Mouse (Mus musculus) forebrain, postnatal 0 days (tissue): ENCODE results near the gene Btnl4. TPM values are rescaled to one million over a fixed set of nuclear protein-coding genes. Genes with fewer than 3 reads are reported as not detected.

Source experiments
- ATAC-seq: fragments of 200-750 bp; cut with Nextera tagmentation; 2 replicates; pipeline ENCODE4 v1.8.0; 2017; ENCODE audit warnings: mild to moderate bottlenecking, moderate library complexity
- DNase-seq: peaks from one replicate; pipeline ENCODE4 v3.0.0-alpha.2; 2015
- H3K27ac ChIP-seq: fragments of 300-500 bp; sonication (generic); 2 replicates; pipeline ENCODE4 v1.5.1; 2014; ENCODE audit warnings: low read depth, mild to moderate bottlenecking, antibody characterized with exemption, low read length, moderate library complexity, mixed read lengths
- H3K27me3 ChIP-seq: fragments of 300-500 bp; sonication (generic); 2 replicates; pipeline ENCODE4 v1.6.1; 2014; ENCODE audit warnings: mild to moderate bottlenecking, low read length, mixed read lengths; ENCODE audit not compliant: insufficient read depth
- H3K36me3 ChIP-seq: fragments of 300-500 bp; sonication (generic); 2 replicates; pipeline ENCODE4 v1.6.1; 2014; ENCODE audit warnings: mild to moderate bottlenecking, moderate library complexity; ENCODE audit not compliant: insufficient read depth
- H3K4me1 ChIP-seq: fragments of 300-500 bp; sonication (generic); 2 replicates; pipeline ENCODE4 v1.6.1; 2014; ENCODE audit warnings: antibody characterized with exemption; ENCODE audit not compliant: insufficient read depth
- H3K4me2 ChIP-seq: fragments of 300-500 bp; sonication (generic); 2 replicates; pipeline ENCODE4 v1.6.1; 2014; ENCODE audit warnings: low read depth, mild to moderate bottlenecking, moderate library complexity
- H3K4me3 ChIP-seq: fragments of 300-500 bp; sonication (generic); 2 replicates; pipeline ENCODE4 v1.5.1; 2014; ENCODE audit warnings: low read depth, low read length, mixed read lengths
- H3K9ac ChIP-seq: fragments of 300-500 bp; sonication (generic); 2 replicates; pipeline ENCODE4 v1.6.1; 2014; ENCODE audit warnings: mild to moderate bottlenecking
- H3K9me3 ChIP-seq: fragments of 300-500 bp; sonication (generic); 2 replicates; pipeline ENCODE4 v1.6.1; 2016; ENCODE audit warnings: low read length
- CTCF ChIP-seq: sonication (generic); IDR thresholded peaks from 2 replicates; pipeline ENCODE4 v1.5.1; 2016; ENCODE audit warnings: antibody characterized with exemption, control low read depth, low read depth
- WGBS: fragments of 180-500 bp; shearing (Covaris S2); extraction: QIAGEN DNeasy Blood & Tissue Kit; methylation state at CpG from one replicate; pipeline ENCODE4 v1.1.7; 2014; 5-methylcytosine and 5-hydroxymethylcytosine counted together
- polyA plus RNA-seq: library from polyadenylated mRNA; unstranded; fragments of >200 nt; fragmentation: Nextera tagmentation; extraction: Ambion mirVana; gene quantifications from 2 replicates; pipeline ENCODE4 v1.2.1, GENCODE M21; 2015
- total RNA-seq: library from RNA; depleted of rRNA; stranded (reverse); fragments of >200 nt; gene quantifications from 2 replicates; pipeline ENCODE4 v1.2.3, GENCODE M21; 2014; rRNA removed

Btnl4 gene
- total and polyA plus RNA-seq, 2 experiments from 2014 or later, result not detected

GRCm38 (mm10) chr17:34438588-34438987 is 38.5 kb downstream of the Btnl4 start:
- 47% methylated on average over 1 of the region's 1 CpGs for WGBS
- Histone ChIP-seq H3K4me1 (no peaks in the 10 kb centered on the region), H3K4me3 (no peak overlapping the region), H3K4me2 (no peak overlapping the region), H3K9me3 (no peaks in the 10 kb centered on the region), H3K27ac (no peak overlapping the region), H3K27me3 (no peaks in the 10 kb centered on the region), H3K36me3 (no peaks in the 10 kb centered on the region), H3K9ac (no peak overlapping the region)
- ATAC-seq (no peak), DNase-seq (no peak)
- TF ChIP-seq CTCF, result no peak

- H3K4me3 ChIP-seq, result no peak overlapping the region
- H3K4me1 ChIP-seq, result no peaks in the 10 kb centered on the region
- 71% methylated on average over 7 of the region's 7 CpGs for WGBS
- no peaks in the 10 kb centered on the region for H3K9me3 ChIP-seq
- no peaks in the 10 kb centered on the region for H3K36me3 ChIP-seq
- no peak for TF ChIP-seq CTCF
- H3K9ac ChIP-seq, result no peak overlapping the region
- no peak overlapping the region for H3K27ac ChIP-seq
- no peak for ATAC-seq
- H3K4me2 ChIP-seq, result no peak overlapping the region
- H3K27me3 ChIP-seq, result no peaks in the 10 kb centered on the region
- no peak for DNase-seq
Observed at GRCm38 (mm10) chr17:34437606-34438005, 39.5 kb downstream of the Btnl4 start.

GRCm38 (mm10) chr17:34437120-34437519 is 40.0 kb downstream of the Btnl4 start:
- Histone ChIP-seq H3K4me3 (no peak overlapping the region), H3K4me1 (no peaks in the 10 kb centered on the region), H3K36me3 (no peaks in the 10 kb centered on the region), H3K9ac (no peak overlapping the region), H3K9me3 (no peaks in the 10 kb centered on the region), H3K4me2 (no peak overlapping the region), H3K27ac (no peak overlapping the region), H3K27me3 (no peaks in the 10 kb centered on the region)
- WGBS, result 67% methylated on average over 4 of the region's 4 CpGs
- ATAC-seq, result no peak
- DNase-seq, result no peak
- no peak for TF ChIP-seq CTCF

DNA sequence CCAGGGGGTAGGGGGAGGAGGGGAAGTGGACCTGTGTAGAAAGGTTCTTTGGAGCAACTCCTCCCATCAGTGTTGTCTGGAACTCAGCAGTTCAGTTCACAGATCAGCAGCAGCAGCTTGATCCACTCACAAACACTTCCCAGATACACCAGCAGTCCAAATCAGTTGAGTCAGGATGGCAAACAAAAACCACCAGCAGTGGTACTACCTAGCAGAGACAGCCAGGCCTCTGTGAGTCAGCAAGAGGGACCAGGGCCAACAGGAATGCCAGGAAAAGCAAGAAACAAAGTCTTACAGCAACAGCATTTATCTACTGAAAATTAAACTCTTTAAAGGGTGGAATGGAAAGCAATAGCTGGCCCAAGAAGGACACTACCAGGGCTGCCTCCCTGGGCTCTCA is 49.5 kb downstream of the Btnl4 start:
- H3K36me3 ChIP-seq, result no peaks in the 10 kb centered on the region
- no peak overlapping the region for H3K27ac ChIP-seq
- no peak overlapping the region for H3K9ac ChIP-seq
- DNase-seq (no peak), ATAC-seq (no peak)
- H3K4me2 ChIP-seq, result no peak overlapping the region
- no peaks in the 10 kb centered on the region for H3K4me1 ChIP-seq
- TF ChIP-seq CTCF, result no peak
- H3K9me3 ChIP-seq, result no peaks in the 10 kb centered on the region
- H3K27me3 ChIP-seq, result no peaks in the 10 kb centered on the region
- H3K4me3 ChIP-seq, result no peak overlapping the region

- ATAC-seq (no peak), DNase-seq (no peak)
- Histone ChIP-seq H3K4me1 (no peaks in the 10 kb centered on the region), H3K9me3 (no peaks in the 10 kb centered on the region), H3K4me2 (no peak overlapping the region), H3K27ac (no peak overlapping the region), H3K27me3 (no peaks in the 10 kb centered on the region), H3K4me3 (no peak overlapping the region), H3K36me3 (no peaks in the 10 kb centered on the region), H3K9ac (no peak overlapping the region)
- WGBS, result 75% methylated on average over 7 of the region's 7 CpGs
- no peak for TF ChIP-seq CTCF
Observed at GRCm38 (mm10) chr17:34420014-34420413, 57.1 kb downstream of the Btnl4 start.

Other genes with a start within 250 kb of the Btnl4 start
- 0.10 TPM in 1 of 2 replicates, not detected in the other for gene H2-Ob, start 238.4 kb downstream of the Btnl4 start, total RNA-seq
- gene H2-Ob, start 238.4 kb downstream of the Btnl4 start, polyA plus RNA-seq, result 0.33 and 0.36 TPM in 2 replicates
- gene H2-Ab1, start 219.6 kb downstream of the Btnl4 start, total RNA-seq, result 0.38 and 2.0 TPM in 2 replicates
- 1.8 and 2.1 TPM in 2 replicates for gene H2-Ab1, start 219.6 kb downstream of the Btnl4 start, polyA plus RNA-seq
- gene H2-Aa, start 189.5 kb downstream of the Btnl4 start, total RNA-seq, result 0.14 and 0.85 TPM in 2 replicates
- 0.59 and 0.73 TPM in 2 replicates for gene H2-Aa, start 189.5 kb downstream of the Btnl4 start, polyA plus RNA-seq
- gene H2-Eb1, start 171.5 kb downstream of the Btnl4 start, total RNA-seq, result 1.5 and 2.1 TPM in 2 replicates
- gene H2-Eb1, start 171.5 kb downstream of the Btnl4 start, polyA plus RNA-seq, result 2.5 and 2.7 TPM in 2 replicates
- 0.15 TPM in 1 of 2 replicates, not detected in the other for gene H2-Eb2, start 151.7 kb downstream of the Btnl4 start, total RNA-seq
- gene H2-Eb2, start 151.7 kb downstream of the Btnl4 start, polyA plus RNA-seq, result 0.04 TPM in 1 of 2 replicates, not detected in the other
- gene Btnl2, start 122.5 kb downstream of the Btnl4 start, total RNA-seq, result not detected in 2 replicates
- gene Btnl2, start 122.5 kb downstream of the Btnl4 start, polyA plus RNA-seq, result not detected in 2 replicates
- gene Btnl1, start 100.2 kb downstream of the Btnl4 start, total RNA-seq, result not detected in 2 replicates
- gene Btnl1, start 100.2 kb downstream of the Btnl4 start, polyA plus RNA-seq, result not detected in 2 replicates
- 6.5 and 9.0 TPM in 2 replicates for gene BC051142, start 78.5 kb downstream of the Btnl4 start, total RNA-seq
- 4.4 and 5.5 TPM in 2 replicates for gene BC051142, start 78.5 kb downstream of the Btnl4 start, polyA plus RNA-seq
- not detected in 2 replicates for gene Btnl6, start 40.0 kb upstream of the Btnl4 start, total RNA-seq
- gene Btnl6, start 40.0 kb upstream of the Btnl4 start, polyA plus RNA-seq, result not detected in 2 replicates
- gene Notch4, start 87.0 kb upstream of the Btnl4 start, total RNA-seq, result 2.8 and 16.0 TPM in 2 replicates
- gene Notch4, start 87.0 kb upstream of the Btnl4 start, polyA plus RNA-seq, result 3.8 and 5.5 TPM in 2 replicates
- 1.2 and 2.4 TPM in 2 replicates for gene Gpsm3, start 112.5 kb upstream of the Btnl4 start, total RNA-seq
- 4.2 and 4.6 TPM in 2 replicates for gene Gpsm3, start 112.5 kb upstream of the Btnl4 start, polyA plus RNA-seq
- 56.7 and 75.2 TPM in 2 replicates for gene Pbx2, start 113.9 kb upstream of the Btnl4 start, total RNA-seq
- gene Pbx2, start 113.9 kb upstream of the Btnl4 start, polyA plus RNA-seq, result 3.9 and 5.9 TPM in 2 replicates
- 1.8 and 2.8 TPM in 2 replicates for gene Ager, start 120.5 kb upstream of the Btnl4 start, total RNA-seq
- 0.92 and 1.2 TPM in 2 replicates for gene Ager, start 120.5 kb upstream of the Btnl4 start, polyA plus RNA-seq
- gene Rnf5, start 126.4 kb upstream of the Btnl4 start, total RNA-seq, result 39.0 and 45.3 TPM in 2 replicates
- gene Rnf5, start 126.4 kb upstream of the Btnl4 start, polyA plus RNA-seq, result 245 and 252 TPM in 2 replicates
- gene Agpat1, start 126.9 kb upstream of the Btnl4 start, total RNA-seq, result 187 and 217 TPM in 2 replicates
- gene Agpat1, start 126.9 kb upstream of the Btnl4 start, polyA plus RNA-seq, result 88.5 and 104 TPM in 2 replicates
- 2.7 and 3.2 TPM in 2 replicates for gene Egfl8, start 138.7 kb upstream of the Btnl4 start, total RNA-seq
- 3.8 and 4.8 TPM in 2 replicates for gene Egfl8, start 138.7 kb upstream of the Btnl4 start, polyA plus RNA-seq
- gene Ppt2, start 151.2 kb upstream of the Btnl4 start, total RNA-seq, result 24.2 and 27.2 TPM in 2 replicates
- gene Ppt2, start 151.2 kb upstream of the Btnl4 start, polyA plus RNA-seq, result 17.6 and 20.2 TPM in 2 replicates
- 7.8 and 11.4 TPM in 2 replicates for gene Prrt1, start 152.2 kb upstream of the Btnl4 start, total RNA-seq
- gene Prrt1, start 152.2 kb upstream of the Btnl4 start, polyA plus RNA-seq, result 12.2 and 15.1 TPM in 2 replicates
- gene Fkbpl, start 167.4 kb upstream of the Btnl4 start, total RNA-seq, result 9.6 and 19.9 TPM in 2 replicates
- gene Fkbpl, start 167.4 kb upstream of the Btnl4 start, polyA plus RNA-seq, result 8.2 and 11.4 TPM in 2 replicates
- 39.9 and 43.7 TPM in 2 replicates for gene Atf6b, start 169.8 kb upstream of the Btnl4 start, total RNA-seq
- 86.1 and 86.4 TPM in 2 replicates for gene Atf6b, start 169.8 kb upstream of the Btnl4 start, polyA plus RNA-seq
- gene Tnxb, start 193.2 kb upstream of the Btnl4 start, total RNA-seq, result 1.0 and 1.7 TPM in 2 replicates
- gene Tnxb, start 193.2 kb upstream of the Btnl4 start, polyA plus RNA-seq, result 0.08 and 0.16 TPM in 2 replicates